Mouse (Mus musculus) retina, postnatal 1 day (tissue): ENCODE results near the gene Pde8b.
A peak's percentile ranks its signal among the peaks of the same experiment; 100 is the strongest.

ENCODE experiments used
- DNase-seq: peaks from one replicate; pipeline ENCODE4 v3.0.0-alpha.2; 2012

Gene Pde8b

GRCm38 (mm10) chr13:95077688-95078087 lies 172.4 kb downstream of the Pde8b start:
- DNase-seq, result no peak

GRCm38 (mm10) chr13:95076142-95076541 lies 174.0 kb downstream of the Pde8b start:
- DNase-seq, result no peak

GRCm38 (mm10) chr13:95073445-95074172 lies 176.5 kb downstream of the Pde8b start:
- DNase-seq, result no peak

- no peak for DNase-seq
Observed at GRCm38 (mm10) chr13:95070268-95070667, 179.9 kb downstream of the Pde8b start.

GRCm38 (mm10) chr13:95067854-95068253 lies 182.3 kb downstream of the Pde8b start:
- peak; percentile 23 for DNase-seq

- no peak for DNase-seq
Observed at GRCm38 (mm10) chr13:95063390-95064017, 186.6 kb downstream of the Pde8b start.

- DNase-seq, result no peak
Observed at GRCm38 (mm10) chr13:95058885-95059284, 191.3 kb downstream of the Pde8b start.

GRCm38 (mm10) chr13:95056501-95057280 lies 193.4 kb downstream of the Pde8b start:
- no peak for DNase-seq

- no peak for DNase-seq
Observed at GRCm38 (mm10) chr13:95055742-95056388, 194.3 kb downstream of the Pde8b start.

GRCm38 (mm10) chr13:95052421-95052820 lies 197.7 kb downstream of the Pde8b start:
- DNase-seq, result no peak

GRCm38 (mm10) chr13:95050398-95050797 lies 199.7 kb downstream of the Pde8b start:
- DNase-seq, result no peak

GRCm38 (mm10) chr13:95044108-95044507 lies 206.0 kb downstream of the Pde8b start:
- DNase-seq, result no peak

- DNase-seq, result peak; percentile 21
Observed at GRCm38 (mm10) chr13:95040140-95040738, 209.9 kb downstream of the Pde8b start.

GRCm38 (mm10) chr13:95038200-95038599 lies 211.9 kb downstream of the Pde8b start:
- DNase-seq, result no peak

- no peak for DNase-seq
Observed at GRCm38 (mm10) chr13:95034715-95035114, 215.4 kb downstream of the Pde8b start.

GRCm38 (mm10) chr13:95034094-95034493 lies 216.0 kb downstream of the Pde8b start:
- DNase-seq, result peak; percentile 16

GRCm38 (mm10) chr13:95032973-95033372 lies 217.2 kb downstream of the Pde8b start:
- DNase-seq, result peak; percentile 18

- no peak for DNase-seq
Observed at GRCm38 (mm10) chr13:95032127-95032831, 217.9 kb downstream of the Pde8b start.

GRCm38 (mm10) chr13:95030828-95031227 lies 219.3 kb downstream of the Pde8b start:
- DNase-seq, result no peak

- DNase-seq, result no peak
Observed at GRCm38 (mm10) chr13:95020216-95020615, 229.9 kb downstream of the Pde8b start.

GRCm38 (mm10) chr13:95019345-95019744 lies 230.8 kb downstream of the Pde8b start:
- no peak for DNase-seq

- peak; percentile 90 for DNase-seq
Observed at GRCm38 (mm10) chr13:95017916-95018315, 232.2 kb downstream of the Pde8b start.
